Mouse (Mus musculus) lung, embryonic 14.5 days (tissue): ENCODE measurements around the gene Tnfaip6. TPM values are rescaled to one million over a fixed set of nuclear protein-coding genes. Genes with fewer than 3 reads are reported as not detected.
A peak's percentile ranks its signal among the peaks of the same experiment; 100 is the strongest.

ENCODE experiments used
- ATAC-seq: fragments of 200-750 bp; cut with Nextera tagmentation; 2 replicates; pipeline ENCODE4 v1.8.0; 2017; ENCODE audit warnings: mild to moderate bottlenecking, moderate TSS enrichment, moderate library complexity; ENCODE audit not compliant: insufficient read depth
- DNase-seq: peaks from one replicate; pipeline ENCODE4 v3.0.0-alpha.2; 2015
- H3K27ac ChIP-seq: fragments of 300-500 bp; sonication (generic); 2 replicates; pipeline ENCODE4 v1.5.1; 2014; ENCODE audit warnings: low read depth, mild to moderate bottlenecking, moderate library complexity
- H3K27me3 ChIP-seq: fragments of 300-500 bp; sonication (generic); 2 replicates; pipeline ENCODE4 v1.6.1; 2014; ENCODE audit warnings: low read length, control low read depth; ENCODE audit not compliant: insufficient read depth
- H3K36me3 ChIP-seq: fragments of 300-500 bp; sonication (generic); 2 replicates; pipeline ENCODE4 v1.6.1; 2014; ENCODE audit warnings: control low read depth; ENCODE audit not compliant: insufficient read depth
- H3K4me1 ChIP-seq: fragments of 300-500 bp; sonication (generic); 2 replicates; pipeline ENCODE4 v1.6.1; 2014; ENCODE audit warnings: antibody characterized with exemption, control low read depth; ENCODE audit not compliant: insufficient read depth
- H3K4me2 ChIP-seq: fragments of 300-500 bp; sonication (generic); 2 replicates; pipeline ENCODE4 v1.6.1; 2014; ENCODE audit warnings: mild to moderate bottlenecking
- H3K4me3 ChIP-seq: fragments of 300-500 bp; sonication (generic); 2 replicates; pipeline ENCODE4 v1.5.1; 2014; ENCODE audit warnings: low read depth, low read length
- H3K9ac ChIP-seq: fragments of 300-500 bp; sonication (generic); 2 replicates; pipeline ENCODE4 v1.6.1; 2014
- H3K9me3 ChIP-seq: fragments of 300-500 bp; sonication (generic); 2 replicates; pipeline ENCODE4 v1.6.1; 2016; ENCODE audit warnings: low read depth, low read length, control low read depth
- CTCF ChIP-seq: IDR thresholded peaks from 2 replicates; pipeline ENCODE4 v1.5.1; 2016; ENCODE audit warnings: antibody characterized with exemption, low read depth
- WGBS: fragments of 180-500 bp; shearing (Covaris S2); extraction: QIAGEN DNeasy Blood & Tissue Kit; methylation state at CpG from one replicate; pipeline ENCODE4 v1.1.7; 2014; 5-methylcytosine and 5-hydroxymethylcytosine counted together
- polyA plus RNA-seq: library from polyadenylated mRNA; unstranded; fragments of >200 nt; fragmentation: Nextera tagmentation; extraction: Ambion mirVana; gene quantifications from 2 replicates; pipeline ENCODE4 v1.2.1, GENCODE M21; 2014

The Tnfaip6 gene
- polyA plus RNA-seq, 1 experiment from 2014 or later = 6.2 TPM

DNA sequence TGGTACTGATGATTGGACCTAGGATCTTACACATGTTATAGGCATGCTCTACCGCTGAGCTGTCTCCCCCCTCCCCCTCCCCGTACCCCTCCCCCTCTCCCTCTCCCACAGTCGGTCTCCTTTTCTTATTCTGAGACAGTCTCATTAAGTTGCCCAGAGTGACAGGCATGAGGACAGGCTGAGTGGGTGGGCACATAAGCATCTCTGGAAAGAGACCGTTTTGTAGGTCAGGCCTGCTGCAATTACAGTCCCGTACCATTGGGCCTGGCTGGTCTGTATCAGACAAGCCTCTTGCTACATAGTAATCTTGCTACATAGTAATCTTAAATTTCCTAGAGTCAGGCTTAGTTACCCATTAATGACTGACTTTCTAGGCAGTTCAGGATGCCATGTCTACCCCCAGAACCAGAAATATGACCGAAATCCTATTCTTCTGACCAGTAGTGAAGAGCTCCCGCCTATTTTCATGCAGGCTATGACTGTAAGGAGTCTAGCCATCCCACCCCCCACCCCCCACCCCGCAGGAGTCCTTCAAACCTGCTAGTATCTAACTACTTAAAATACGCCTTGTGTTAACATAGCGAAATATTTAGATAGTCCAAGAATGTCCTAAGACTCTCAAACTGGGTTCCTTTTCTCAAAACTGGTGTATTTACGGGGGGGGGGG is 747 bp upstream of the Tnfaip6 start:
- no peak for TF ChIP-seq CTCF
- ATAC-seq (peak; percentile 47), DNase-seq (peak; percentile 7)
- no peaks in the 10 kb centered on the region for H3K9me3 ChIP-seq
- H3K27me3 ChIP-seq = no peaks in the 10 kb centered on the region
- H3K36me3 ChIP-seq = no peaks in the 10 kb centered on the region
- H3K4me2 ChIP-seq = peak overlapping the region; percentile 52
- 42% methylated on average over 10 of the region's 11 CpGs for WGBS
- no peak overlapping the region for H3K27ac ChIP-seq
- H3K4me3 ChIP-seq = no peak overlapping the region; the same call in 1 of the 2 replicates
- H3K9ac ChIP-seq = no peak overlapping the region
- no peaks in the 10 kb centered on the region for H3K4me1 ChIP-seq

DNA sequence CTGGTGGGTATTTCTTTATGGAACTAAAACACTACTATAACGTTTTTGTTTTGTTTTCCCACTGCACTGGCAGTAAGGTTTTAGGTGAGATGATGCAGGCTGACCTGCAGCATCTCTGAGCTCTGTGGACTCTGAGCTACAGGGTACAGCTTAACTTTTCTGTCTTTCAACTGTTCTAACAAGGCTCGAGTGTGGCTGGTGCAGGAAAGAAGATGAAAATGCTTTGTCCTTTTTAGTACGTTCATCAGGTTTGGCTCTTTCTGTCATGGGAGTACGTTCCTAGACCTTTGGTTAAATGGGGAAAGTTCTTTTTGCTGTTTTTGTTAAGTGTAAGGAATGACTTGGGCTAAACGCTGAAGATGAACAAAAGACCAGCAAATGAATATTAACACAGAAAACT is 749 bp downstream of the Tnfaip6 start:
- Histone ChIP-seq H3K9me3 (no peaks in the 10 kb centered on the region), H3K4me1 (no peaks in the 10 kb centered on the region), H3K27ac (no peak overlapping the region), H3K36me3 (no peaks in the 10 kb centered on the region), H3K27me3 (no peaks in the 10 kb centered on the region), H3K9ac (no peak overlapping the region), H3K4me3 (peak overlapping the region; percentile 31; the same call in 1 of the 2 replicates), H3K4me2 (peak overlapping the region; percentile 52)
- WGBS = 55% methylated on average over 5 of the region's 5 CpGs
- ATAC-seq (no peak), DNase-seq (peak; percentile 13)
- TF ChIP-seq CTCF = no peak

DNA sequence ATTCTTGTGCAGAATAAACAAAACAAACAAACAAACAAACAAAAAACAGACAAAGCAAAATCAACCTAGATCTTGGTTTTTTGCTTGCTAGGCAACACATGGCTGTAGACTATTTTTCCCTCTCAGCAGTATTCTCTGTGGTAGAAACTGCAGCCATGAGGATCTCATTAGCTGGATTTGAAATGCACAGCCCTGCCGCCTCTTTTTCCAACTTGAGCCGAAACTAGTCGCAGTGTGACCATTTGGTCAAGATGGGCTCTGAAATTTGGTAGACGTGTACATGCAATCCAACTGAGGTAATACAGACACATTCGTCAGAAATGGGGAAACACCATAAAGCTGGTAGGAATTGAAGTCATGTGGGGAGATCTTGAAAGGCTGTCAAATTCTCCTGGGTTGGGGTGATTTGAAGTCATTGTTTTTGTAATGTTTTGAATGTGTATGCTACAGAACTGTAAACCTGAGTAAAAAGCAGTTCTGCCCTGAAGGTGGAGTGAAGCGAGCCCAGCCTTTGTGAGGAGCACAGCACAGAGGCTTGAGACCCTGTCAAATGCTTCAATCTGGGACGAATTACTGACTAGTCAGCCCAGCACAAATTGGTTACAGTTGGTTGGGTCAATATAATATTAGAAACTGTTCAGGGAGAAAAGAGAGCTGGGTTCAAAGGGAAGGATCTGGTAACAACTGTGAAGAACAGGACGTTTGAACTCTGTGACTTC is 1.4 kb downstream of the Tnfaip6 start:
- H3K27ac ChIP-seq = no peak overlapping the region
- no peak for TF ChIP-seq CTCF
- H3K36me3 ChIP-seq = no peaks in the 10 kb centered on the region
- no peak overlapping the region for H3K9ac ChIP-seq
- 75% methylated on average over 8 of the region's 8 CpGs for WGBS
- H3K9me3 ChIP-seq = no peaks in the 10 kb centered on the region
- H3K4me2 ChIP-seq = no peak overlapping the region
- H3K27me3 ChIP-seq = no peaks in the 10 kb centered on the region
- no peaks in the 10 kb centered on the region for H3K4me1 ChIP-seq
- no peak overlapping the region for H3K4me3 ChIP-seq
- ATAC-seq = no peak
- DNase-seq = no peak

DNA sequence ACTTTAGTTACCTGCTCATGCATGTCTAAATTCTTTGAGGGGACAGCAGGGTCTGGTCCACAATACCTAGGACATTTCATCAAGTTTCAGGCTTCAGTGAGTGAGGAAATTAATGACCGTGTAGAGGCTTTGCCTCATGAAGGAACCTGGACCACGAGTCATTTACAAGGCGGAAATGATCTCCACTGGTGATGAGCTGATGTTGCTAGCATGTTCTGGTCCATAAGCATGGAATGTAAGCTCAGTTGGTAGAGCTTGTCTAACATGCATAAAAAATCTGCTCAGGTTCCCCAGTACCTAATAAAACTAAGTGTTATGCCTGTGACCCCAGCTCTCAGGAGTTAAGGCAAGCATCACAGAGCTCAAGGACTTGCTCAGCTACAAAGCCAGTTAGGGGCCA is 4.3 kb downstream of the Tnfaip6 start:
- no peak for DNase-seq
- H3K9me3 ChIP-seq = no peaks in the 10 kb centered on the region
- H3K9ac ChIP-seq = no peak overlapping the region
- no peak overlapping the region for H3K4me3 ChIP-seq
- no peak for ATAC-seq
- no peaks in the 10 kb centered on the region for H3K4me1 ChIP-seq
- WGBS = 82% methylated on average over 3 of the region's 3 CpGs
- H3K27ac ChIP-seq = no peak overlapping the region
- H3K36me3 ChIP-seq = no peaks in the 10 kb centered on the region
- H3K27me3 ChIP-seq = no peaks in the 10 kb centered on the region
- no peak for TF ChIP-seq CTCF
- no peak overlapping the region for H3K4me2 ChIP-seq

DNA sequence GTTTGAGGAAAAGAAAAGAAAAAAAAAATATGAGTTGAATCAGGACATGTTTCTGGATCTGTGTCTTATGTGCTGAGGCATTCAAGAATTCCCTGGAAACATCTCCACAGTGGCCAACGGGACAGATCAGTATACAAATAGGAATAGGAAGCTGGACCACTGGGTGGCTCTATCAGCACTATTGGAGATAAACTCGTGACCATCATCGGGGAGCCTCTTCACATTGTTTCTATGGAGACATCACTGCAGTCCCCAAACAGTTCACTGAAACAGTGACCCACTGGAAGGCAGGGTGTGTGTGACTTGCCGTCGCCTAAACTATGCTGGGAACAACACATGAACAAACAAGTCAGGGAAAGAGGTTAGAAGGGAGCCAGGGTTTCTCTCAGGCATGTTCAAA is 4.9 kb downstream of the Tnfaip6 start:
- no peak overlapping the region for H3K4me3 ChIP-seq
- no peaks in the 10 kb centered on the region for H3K4me1 ChIP-seq
- H3K9me3 ChIP-seq = no peaks in the 10 kb centered on the region
- no peak for TF ChIP-seq CTCF
- ATAC-seq (no peak), DNase-seq (no peak)
- H3K27ac ChIP-seq = no peak overlapping the region
- no peak overlapping the region for H3K4me2 ChIP-seq
- H3K9ac ChIP-seq = no peak overlapping the region
- H3K27me3 ChIP-seq = no peaks in the 10 kb centered on the region
- no peaks in the 10 kb centered on the region for H3K36me3 ChIP-seq
- WGBS = 41% methylated on average over 5 of the region's 5 CpGs

DNA sequence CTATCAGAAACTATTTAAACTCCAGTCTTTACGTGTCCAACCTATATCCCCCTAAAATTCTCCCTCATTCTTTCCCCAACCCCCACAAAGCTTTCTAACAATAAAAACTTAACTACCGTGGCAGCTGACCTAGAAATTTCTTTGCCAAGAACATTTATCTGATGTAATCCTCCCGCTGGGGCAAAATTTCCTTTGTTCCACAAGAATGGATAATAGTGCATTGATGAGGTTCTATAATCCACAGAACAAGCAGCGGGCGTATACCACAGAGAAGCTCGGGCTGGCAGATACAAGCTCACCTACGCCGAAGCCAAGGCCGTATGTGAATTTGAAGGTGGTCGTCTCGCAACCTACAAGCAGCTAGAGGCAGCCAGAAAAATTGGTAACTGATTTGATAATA is 5.7 kb downstream of the Tnfaip6 start:
- ATAC-seq = no peak
- Histone ChIP-seq H3K36me3 (no peaks in the 10 kb centered on the region), H3K9me3 (no peaks in the 10 kb centered on the region), H3K4me3 (no peak overlapping the region), H3K9ac (no peak overlapping the region), H3K4me1 (no peaks in the 10 kb centered on the region), H3K4me2 (no peak overlapping the region), H3K27me3 (no peaks in the 10 kb centered on the region), H3K27ac (no peak overlapping the region)
- TF ChIP-seq CTCF = no peak
- 89% methylated on average over 11 of the region's 11 CpGs for WGBS
- DNase-seq = no peak

DNA sequence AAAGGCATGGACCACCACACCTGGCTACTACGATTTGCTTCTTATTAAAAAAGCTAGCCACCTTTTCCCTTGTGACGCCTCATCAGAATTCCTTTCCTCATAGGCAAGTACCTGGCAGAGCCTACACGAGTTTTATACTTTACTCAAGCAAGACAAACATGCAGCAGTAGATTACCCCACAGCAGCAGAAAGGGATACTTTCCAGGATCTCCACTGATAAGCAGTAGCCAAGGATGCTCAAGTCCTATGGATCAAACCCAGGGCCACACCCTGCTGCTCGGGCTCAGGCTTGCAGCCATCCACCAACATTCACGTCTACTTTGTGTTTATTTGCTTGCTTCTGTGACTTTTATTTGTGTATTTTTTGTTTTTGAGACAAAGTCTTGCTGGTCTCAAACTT is 8.2 kb downstream of the Tnfaip6 start:
- WGBS = 66% methylated on average over 5 of the region's 5 CpGs
- no peaks in the 10 kb centered on the region for H3K9me3 ChIP-seq
- no peaks in the 10 kb centered on the region for H3K36me3 ChIP-seq
- no peaks in the 10 kb centered on the region for H3K4me1 ChIP-seq
- DNase-seq = no peak
- ATAC-seq = no peak
- TF ChIP-seq CTCF = no peak
- H3K4me2 ChIP-seq = no peak overlapping the region
- H3K4me3 ChIP-seq = no peak overlapping the region
- H3K27me3 ChIP-seq = no peaks in the 10 kb centered on the region
- H3K27ac ChIP-seq = no peak overlapping the region
- H3K9ac ChIP-seq = no peak overlapping the region
